Mouse (Mus musculus) large intestine, adult 2 months (tissue): ENCODE data around the gene Gprasp2. TPM values are rescaled to one million over a fixed set of nuclear protein-coding genes. Genes with fewer than 3 reads are reported as not detected.
"Not testable (repeated sequence)": the region's sequence is repeated elsewhere in the genome, so short reads cannot be mapped to it uniquely, and the experiment has no call there.

Source experiments
- DNase-seq: peaks from one replicate; pipeline ENCODE4 v3.0.0-alpha.2; 2012; ENCODE audit warnings: low read depth, low spot score
- WGBS: fragments of 180-500 bp; shearing (Covaris S2); methylation state at CpG from one replicate; pipeline ENCODE4 v1.1.7; 2018; 5-methylcytosine and 5-hydroxymethylcytosine counted together
- polyA plus RNA-seq: library from polyadenylated mRNA; depleted of rRNA; stranded (reverse); fragments of >200 nt; gene quantifications from 2 replicates; pipeline ENCODE4 v1.2.3, GENCODE M21; 2012; rRNA removed

Gprasp2 gene
- 0.68 and 1.3 TPM in 2 replicates for polyA plus RNA-seq

GRCm38 (mm10) chrX:135838521-135839360 lies at the start of gene Gprasp2:
Gprasp2 (plus strand) TSS chrX:135839034.
- DNase-seq = not testable (repeated sequence)
- 20% methylated on average over 32 of the region's 32 CpGs for WGBS

GRCm38 (mm10) chrX:135791536-135791935 lies 47.3 kb upstream of the Gprasp2 start:
- no peak for DNase-seq

GRCm38 (mm10) chrX:135792326-135792725 lies 46.5 kb upstream of the Gprasp2 start:
- DNase-seq = no peak
- WGBS = 72% methylated on average over 6 of the region's 6 CpGs

GRCm38 (mm10) chrX:135795591-135796304 lies 43.1 kb upstream of the Gprasp2 start:
- WGBS = 20% methylated on average over 27 of the region's 27 CpGs
- not testable (repeated sequence) for DNase-seq

- 22% methylated on average over 26 of the region's 26 CpGs for WGBS
- not testable (repeated sequence) for DNase-seq
Observed at GRCm38 (mm10) chrX:135796305-135797211, 42.3 kb upstream of the Gprasp2 start.

GRCm38 (mm10) chrX:135797212-135797644 lies 41.6 kb upstream of the Gprasp2 start, which contains the start of gene Bhlhb9:
Bhlhb9 (plus strand) TSS chrX:135797594.
- 34% methylated on average over 4 of the region's 5 CpGs for WGBS

GRCm38 (mm10) chrX:135804149-135804548 lies 34.7 kb upstream of the Gprasp2 start:
- 76% methylated on average over 3 of the region's 3 CpGs for WGBS

More at GRCm38 (mm10) chrX:135797212-135797644, 41.6 kb upstream of the Gprasp2 start, which contains the start of gene Bhlhb9:
- DNase-seq = not testable (repeated sequence)

GRCm38 (mm10) chrX:135805780-135806179 lies 33.1 kb upstream of the Gprasp2 start:
- 15% methylated on average over 1 of the region's 1 CpGs for WGBS

More at GRCm38 (mm10) chrX:135804149-135804548, 34.7 kb upstream of the Gprasp2 start:
- no peak for DNase-seq

GRCm38 (mm10) chrX:135835896-135836295 lies 2.9 kb upstream of the Gprasp2 start:
- not testable (repeated sequence) for DNase-seq
- WGBS = 22% methylated on average over 1 of the region's 1 CpGs

More at GRCm38 (mm10) chrX:135805780-135806179, 33.1 kb upstream of the Gprasp2 start:
- no peak for DNase-seq

GRCm38 (mm10) chrX:135837896-135838295 lies 938 bp upstream of the Gprasp2 start:
- WGBS = 60% methylated on average over 2 of the region's 2 CpGs
- no peak for DNase-seq

- WGBS = 19% methylated on average over 16 of the region's 17 CpGs
- DNase-seq = not testable (repeated sequence)
Observed at GRCm38 (mm10) chrX:135839397-135840391, 860 bp downstream of the Gprasp2 start.

- 75% methylated on average over 9 of the region's 9 CpGs for WGBS
- DNase-seq = not testable (repeated sequence)
Observed at GRCm38 (mm10) chrX:135866806-135867205, 28.0 kb downstream of the Gprasp2 start.

GRCm38 (mm10) chrX:135876679-135877078 lies 37.8 kb downstream of the Gprasp2 start:
- WGBS = 64% methylated on average over 1 of the region's 1 CpGs
- no peak for DNase-seq

GRCm38 (mm10) chrX:135879626-135880025 lies 40.8 kb downstream of the Gprasp2 start:
- WGBS = 79% methylated on average over 1 of the region's 1 CpGs
- no peak for DNase-seq

- 26% methylated on average over 41 of the region's 41 CpGs for WGBS
- DNase-seq = no peak
Observed at GRCm38 (mm10) chrX:135885411-135886233, 46.8 kb downstream of the Gprasp2 start.

GRCm38 (mm10) chrX:135886234-135886585 lies 47.4 kb downstream of the Gprasp2 start:
- no peak for DNase-seq
- 26% methylated on average over 11 of the region's 11 CpGs for WGBS
